Mouse (Mus musculus): ENCODE data around the gene Gm6993. TPM values are rescaled to one million over a fixed set of nuclear protein-coding genes. Genes with fewer than 3 reads are reported as not detected.

The Gm6993 gene
- total and polyA plus RNA-seq, 2 experiments from 2014 or later = not detected

GRCm38 (mm10) chr12:31289046-31289445 lies 48.5 kb downstream of the Gm6993 start:
- DNase-seq (ENCODE audit: low spot score) = no peak
- Histone ChIP-seq H3K4me2 (ENCODE audit: low read depth, low read length) (no peak overlapping the region), H3K27me3 (ENCODE audit: control insufficient read depth, insufficient read depth, low read length) (no peaks in the 10 kb centered on the region), H3K4me1 (ENCODE audit: control insufficient read depth, insufficient read depth) (peaks cover 17% of the 10 kb centered on the region), H3K36me3 (replicated peaks; ENCODE audit: control insufficient read depth, insufficient read depth, low read length) (peaks cover 78% of the 10 kb centered on the region), H3K9me3 (replicated peaks; ENCODE audit: control insufficient read depth, low read length) (no peaks in the 10 kb centered on the region), H3K4me3 (ENCODE audit: low read depth, low read length) (no peak overlapping the region), H3K9ac (replicated peaks; ENCODE audit: low read depth, low read length) (no peak overlapping the region), H3K27ac (ENCODE audit: low read depth) (no peak overlapping the region)
- no peak for ATAC-seq (ENCODE audit: insufficient read depth, low read depth)
- no peak for TF ChIP-seq CTCF (IDR thresholded peaks at IDR 0.05; ENCODE audit: low read depth)
- TF ChIP-seq EP300 (IDR thresholded peaks at IDR 0.05; ENCODE audit: low read depth) = no peak
- WGBS = 94% methylated on average over 10 of the region's 10 CpGs

Other genes with a start within 250 kb of the Gm6993 start
- 0.27 and 0.84 TPM in 2 replicates for gene Fam110c, start 166.9 kb upstream of the Gm6993 start, total RNA-seq (2014; rRNA removed; ENCODE audit: low replicate concordance)
- gene Fam110c, start 166.9 kb upstream of the Gm6993 start, polyA plus RNA-seq (2015; fragmentation: Nextera tagmentation; extraction: Ambion mirVana) = 0.57 and 1.6 TPM in 2 replicates
- gene Lamb1, start 24.5 kb downstream of the Gm6993 start, total RNA-seq (2014; rRNA removed; ENCODE audit: low replicate concordance) = 189 TPM in 2 replicates
- gene Lamb1, start 24.5 kb downstream of the Gm6993 start, polyA plus RNA-seq (2015; fragmentation: Nextera tagmentation; extraction: Ambion mirVana) = 53.2 and 60.8 TPM in 2 replicates
- 91.6 and 125 TPM in 2 replicates for gene Dld, start 110.7 kb downstream of the Gm6993 start, total RNA-seq (2014; rRNA removed; ENCODE audit: low replicate concordance)
- gene Dld, start 110.7 kb downstream of the Gm6993 start, polyA plus RNA-seq (2015; fragmentation: Nextera tagmentation; extraction: Ambion mirVana) = 372 and 377 TPM in 2 replicates
- 1.9 TPM in 1 of 2 replicates, not detected in the other for gene Slc26a3, start 150.1 kb downstream of the Gm6993 start, total RNA-seq (2014; rRNA removed; ENCODE audit: low replicate concordance)
- gene Slc26a3, start 150.1 kb downstream of the Gm6993 start, polyA plus RNA-seq (2015; fragmentation: Nextera tagmentation; extraction: Ambion mirVana) = 0.72 and 0.75 TPM in 2 replicates